10 mouse cellular contexts compared by ENCODE assay signal in the genomic region with DNA sequence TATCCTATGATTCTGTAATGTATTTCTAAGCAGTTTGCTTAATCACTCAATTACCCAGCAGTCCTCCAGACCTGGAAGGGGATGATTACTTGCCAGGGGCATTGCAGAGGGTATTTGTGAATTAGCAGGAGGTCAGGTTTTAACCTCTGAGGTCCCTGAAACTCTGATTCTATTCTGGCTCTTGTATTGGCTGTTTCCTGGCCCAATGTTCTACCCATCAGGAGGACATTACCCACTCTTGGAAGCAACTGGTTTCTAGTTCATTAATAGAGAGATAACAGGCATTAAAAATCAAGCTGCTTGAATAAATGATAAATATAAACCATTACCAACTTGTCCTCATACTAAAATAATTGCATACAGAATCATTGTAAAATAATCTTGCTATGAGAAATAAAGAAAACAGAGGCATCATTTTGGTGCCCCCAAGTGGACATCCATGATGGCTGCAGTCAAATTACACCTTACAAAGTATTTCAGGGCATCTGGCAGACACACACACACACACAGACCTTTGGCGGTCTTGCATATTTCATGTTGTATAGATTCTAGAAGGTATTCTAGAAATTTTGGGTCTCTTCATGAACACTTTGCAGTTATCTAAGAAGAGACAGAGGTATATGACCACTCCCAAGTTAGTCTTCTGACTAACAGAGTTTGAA.
DNase-seq lines count a peak whose midpoint lies in the region; ATAC-seq and TF ChIP-seq lines count a peak whose summit lies in the region.
"Had no signal": no experiment of that assay in that cellular context is flagged by ENCODE, and none has a peak within 500 bp of the region (broad histone marks: within the 10 kb centered on the region; RNA-seq: fewer than 3 reads in every experiment).

No protein-coding gene starts in this region.

- H3K4me2 ChIP-seq in neural tube, embryonic 11.5 days (ENCODE audit: low read depth), result no peak overlapping the region
- H3K4me2 ChIP-seq in neural tube, embryonic 15.5 days, result no peak overlapping the region
- H3K4me2 ChIP-seq in hindbrain, postnatal 0 days (ENCODE audit: low read depth, low read length), result no peak overlapping the region
- H3K4me2 ChIP-seq: heart, embryonic 15.5 days had no signal

- peak; percentile 79 for TF ChIP-seq CTCF in hindbrain, postnatal 0 days (IDR thresholded peaks at IDR 0.05; ENCODE audit: low read depth)

- no peaks in the 10 kb centered on the region for H3K36me3 ChIP-seq in neural tube, embryonic 11.5 days (ENCODE audit: control insufficient read depth, insufficient read depth, low read length)
- H3K36me3 ChIP-seq in neural tube, embryonic 15.5 days, result no peaks in the 10 kb centered on the region
- no peaks in the 10 kb centered on the region for H3K36me3 ChIP-seq in hindbrain, postnatal 0 days (ENCODE audit: insufficient read depth, low read length)
- H3K36me3 ChIP-seq: G1E; heart, embryonic 15.5 days had no signal

- peak; percentile 2 for DNase-seq in cerebellum, adult 9-10 months
- DNase-seq in cerebellum, adult 9-11 months, result no peak
- peak; percentile 18 for DNase-seq in neural tube, embryonic 11.5 days (ENCODE audit: low spot score)
- peak; percentile 74 for DNase-seq in embryo, embryonic 10.5 days (ENCODE audit: low spot score)
- DNase-seq in hindbrain, postnatal 0 days (ENCODE audit: low spot score), result peak; percentile 78
- peak; percentile 32 for DNase-seq in lung, postnatal 10 days
- peak; percentile 0 for DNase-seq in skeletal muscle tissue, adult 2 months (ENCODE audit: low read depth, low spot score)

- 50% methylated on average over 1 of the region's 1 CpGs for WGBS in neural tube, embryonic 11.5 days
- 69% methylated on average over 1 of the region's 1 CpGs for WGBS in neural tube, embryonic 15.5 days
- 47% methylated on average over 1 of the region's 1 CpGs for WGBS in hindbrain, postnatal 0 days

- H3K4me1 ChIP-seq in neural tube, embryonic 11.5 days (ENCODE audit: control insufficient read depth, insufficient read depth, low read length), result no peaks in the 10 kb centered on the region
- H3K4me1 ChIP-seq in neural tube, embryonic 15.5 days, result no peaks in the 10 kb centered on the region
- H3K4me1 ChIP-seq in hindbrain, postnatal 0 days (ENCODE audit: insufficient read depth, low read length), result no peaks in the 10 kb centered on the region
- H3K4me1 ChIP-seq: heart, embryonic 15.5 days had no signal

- no peak overlapping the region for H3K9ac ChIP-seq in neural tube, embryonic 11.5 days (ENCODE audit: low read length)
- H3K9ac ChIP-seq in neural tube, embryonic 15.5 days (replicated peaks), result no peak overlapping the region
- no peak overlapping the region for H3K9ac ChIP-seq in hindbrain, postnatal 0 days (replicated peaks; ENCODE audit: low read length)
- H3K9ac ChIP-seq: heart, embryonic 15.5 days had no signal

- ATAC-seq in neural tube, embryonic 11.5 days (ENCODE audit: insufficient read depth, low FRiP score, low TSS enrichment), result no peak
- ATAC-seq in neural tube, embryonic 15.5 days (ENCODE audit: low FRiP score), result no peak
- no peak for ATAC-seq in hindbrain, postnatal 0 days

- no peak overlapping the region for H3K27ac ChIP-seq in neural tube, embryonic 11.5 days (ENCODE audit: low read depth, low read length)
- H3K27ac ChIP-seq in neural tube, embryonic 15.5 days (replicated peaks), result no peak overlapping the region
- no peak overlapping the region for H3K27ac ChIP-seq in hindbrain, postnatal 0 days
- H3K27ac ChIP-seq: heart, embryonic 15.5 days had no signal

- no peak overlapping the region for H3K4me3 ChIP-seq in neural tube, embryonic 11.5 days (ENCODE audit: low read depth, low read length)
- H3K4me3 ChIP-seq in neural tube, embryonic 15.5 days (replicated peaks), result no peak overlapping the region
- no peak overlapping the region for H3K4me3 ChIP-seq in hindbrain, postnatal 0 days (ENCODE audit: low read length)
- H3K4me3 ChIP-seq: heart, embryonic 15.5 days had no signal

- no peaks in the 10 kb centered on the region for H3K27me3 ChIP-seq in neural tube, embryonic 11.5 days (ENCODE audit: control insufficient read depth, insufficient read depth, low read length)
- H3K27me3 ChIP-seq in neural tube, embryonic 15.5 days (replicated peaks), result no peaks in the 10 kb centered on the region
- no peaks in the 10 kb centered on the region for H3K27me3 ChIP-seq in hindbrain, postnatal 0 days (ENCODE audit: insufficient read depth, low read length)
- H3K27me3 ChIP-seq: heart, embryonic 15.5 days had no signal

- no peaks in the 10 kb centered on the region for H3K9me3 ChIP-seq in neural tube, embryonic 11.5 days (ENCODE audit: control insufficient read depth, low read length)
- no peaks in the 10 kb centered on the region for H3K9me3 ChIP-seq in neural tube, embryonic 15.5 days (replicated peaks)
- H3K9me3 ChIP-seq in hindbrain, postnatal 0 days (ENCODE audit: low read length), result no peaks in the 10 kb centered on the region
- H3K9me3 ChIP-seq: G1E; heart, embryonic 15.5 days had no signal
